Comparison of ENCODE assay signal across 8 mouse cellular contexts in the genomic region with DNA sequence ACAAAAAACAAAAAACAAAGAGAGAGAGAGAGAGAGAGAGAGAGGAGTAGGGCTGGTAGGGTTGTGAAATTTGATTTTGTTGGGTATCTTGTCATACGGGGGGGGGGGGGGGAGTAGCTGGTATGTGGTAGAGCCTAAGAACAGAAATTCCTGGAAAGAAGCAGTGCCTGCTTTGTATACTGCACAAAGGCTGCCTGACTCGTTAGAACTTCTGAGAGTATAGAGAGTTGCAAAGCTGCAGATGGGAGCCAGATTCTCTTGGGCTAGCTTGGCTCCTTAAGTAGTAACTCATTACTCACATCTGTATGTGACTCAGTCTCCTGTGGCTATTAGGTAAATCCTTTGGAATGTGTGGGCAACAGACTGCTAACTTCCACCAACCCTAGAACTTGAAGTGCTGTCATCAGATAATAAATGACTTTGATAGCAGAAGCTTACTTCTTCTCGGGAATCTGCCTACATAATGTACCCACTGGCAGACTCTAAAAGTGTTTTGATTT. TPM values are rescaled to one million over a fixed set of nuclear protein-coding genes. Genes with fewer than 3 reads are reported as not detected.
DNase-seq lines count a peak whose midpoint lies in the region; ATAC-seq and TF ChIP-seq lines count a peak whose summit lies in the region.

A gene (minus strand): TSS at position 51 of the 500 bp plus-strand sequence.

- TF ChIP-seq CTCF in MEL (IDR thresholded peaks at IDR 0.05 in 2 of 3, conservative IDR thresholded peaks at IDR 0.05 in 1 of 3; ENCODE audit: control insufficient read depth in 1 of 3, insufficient read depth in 1 of 3, low read depth in 2 of 3, low read length in 3 of 3, poor library complexity in 1 of 3, severe bottlenecking in 1 of 3), result no peak

- no peak for TF ChIP-seq EP300 in MEL (IDR thresholded peaks at IDR 0.05; ENCODE audit: low read depth in 1 of 2, low read length in 2 of 2)

- H3K9ac ChIP-seq in MEL (ENCODE audit: control insufficient read depth, low read depth, low read length, poor library complexity, severe bottlenecking), result no peak within 1 kb of the TSS
- H3K9ac ChIP-seq in limb, embryonic 13.5 days, result no peak within 1 kb of the TSS

- no peak within 1 kb of the TSS for H3K4me3 ChIP-seq in MEL (ENCODE audit: control insufficient read depth in 1 of 2, insufficient read depth in 1 of 2, low read depth in 2 of 2, low read length in 2 of 2)
- no peak within 1 kb of the TSS for H3K4me3 ChIP-seq in limb, embryonic 13.5 days

- no peak for TF ChIP-seq POLR2A in MEL (IDR thresholded peaks at IDR 0.05; ENCODE audit: control insufficient read depth in 1 of 2, insufficient read depth in 1 of 2, low read depth in 1 of 2, low read length in 2 of 2, poor library complexity in 1 of 2)

- H3K4me2 ChIP-seq in limb, embryonic 13.5 days (replicated peaks), result no peak within 1 kb of the TSS

- no peak within 1 kb of the TSS for H3K27ac ChIP-seq in MEL (ENCODE audit: control insufficient read depth, low read depth, low read length)
- no peak within 1 kb of the TSS for H3K27ac ChIP-seq in limb, embryonic 13.5 days

- no peaks in the 10 kb centered on the region for H3K36me3 ChIP-seq in MEL (ENCODE audit: control insufficient read depth in 1 of 2, insufficient read depth in 2 of 2, low read length in 2 of 2)
- H3K36me3 ChIP-seq in limb, embryonic 13.5 days, result no peaks in the 10 kb centered on the region

- peak; percentile 18 for DNase-seq in embryo, embryonic 10 days (ENCODE audit: low spot score)
- no peak for DNase-seq in embryo, embryonic 9.5 days (ENCODE audit: extremely low spot score)
- DNase-seq in MEL (ENCODE audit: low read depth, low spot score), result no peak
- peak; percentile 72 for DNase-seq in fibroblast of lung, adult 2 months (ENCODE audit: low read depth)
- DNase-seq in heart, postnatal 25 days (ENCODE audit: low spot score), result no peak
- peak; percentile 42 for DNase-seq in skeletal muscle tissue, adult 2 months (ENCODE audit: low read depth, low spot score)
- no peak for DNase-seq in B cell, adult 2 months

- H3K27me3 ChIP-seq in MEL (ENCODE audit: control insufficient read depth in 1 of 2, insufficient read depth in 2 of 2, low read length in 2 of 2), result no peaks in the 10 kb centered on the region
- H3K27me3 ChIP-seq in limb, embryonic 13.5 days, result peaks cover 4% of the 10 kb centered on the region; the same call in 1 of the 2 replicates

- intact Hi-C loops in heart, postnatal 25 days (cut with DNase I), result no loop called here

- no peaks in the 10 kb centered on the region for H3K79me2 ChIP-seq in MEL (ENCODE audit: control insufficient read depth, insufficient read depth, low read length, poor library complexity)

- 21% methylated on average over 3 of the region's 3 CpGs for WGBS in limb, embryonic 13.5 days

- no peaks in the 10 kb centered on the region for H3K9me3 ChIP-seq in MEL (replicated peaks; ENCODE audit: insufficient read depth, low read length)
- no peaks in the 10 kb centered on the region for H3K9me3 ChIP-seq in limb, embryonic 13.5 days

- TF ChIP-seq RAD21 in MEL (IDR thresholded peaks at IDR 0.05; ENCODE audit: low read depth, low read length), result no peak

- ATAC-seq in limb, embryonic 13.5 days (ENCODE audit: low FRiP score, low read depth), result no peak

- H3K4me1 ChIP-seq in MEL (ENCODE audit: control insufficient read depth in 1 of 2, insufficient read depth in 2 of 2, low read length in 2 of 2), result peaks cover 0 to 2% of the 10 kb centered on the region in 2 experiments; a peak in 3 of 4 replicates
- peaks cover 8% of the 10 kb centered on the region for H3K4me1 ChIP-seq in limb, embryonic 13.5 days

TF ChIP-seq in MEL, 35 proteins besides CTCF, POLR2A, EP300 and RAD21:
- TF ChIP-seq GATA1 (IDR thresholded peaks at IDR 0.05; ENCODE audit: low read depth, low read length), result 0 out of 2 replicates have a peak, but pooled peaks have one; percentile 9
- no peak for TF ChIP-seq POLR2AphosphoS2 (IDR thresholded peaks at IDR 0.05; ENCODE audit: low read length)

RNA-seq across cellular contexts. Expression of the gene that starts here (rescaled TPM):
- 25.9 and 27.6 TPM in 2 replicates for total RNA-seq in MEL (2012; rRNA removed)
- polyA plus RNA-seq in MEL (2012; ENCODE audit: insufficient read depth in 1 of 2, insufficient read length in 2 of 2, low read depth in 1 of 2, low replicate concordance in 2 of 2, missing spikeins in 1 of 2), result 10 to 100 TPM in 1 of 2 experiments, not detected in 1; 62.0 TPM
- total RNA-seq in heart, postnatal 25 days (2021), result 10 to 100 TPM; 24.5 to 26.6 TPM
- 48.1 and 49.8 TPM in 2 replicates for polyA plus RNA-seq in limb, embryonic 13.5 days (2015; fragmentation: Nextera tagmentation; extraction: Ambion mirVana)

Comparison
In these comparisons a context has a peak if more than half of its experiments do, and no peak if none do; other contexts are left out.
1. DNase-seq: peak in embryo, embryonic 10 days (single experiment), fibroblast of lung, adult 2 months (single experiment) and skeletal muscle tissue, adult 2 months (single experiment); none in embryo, embryonic 9.5 days (single experiment), MEL (single experiment), heart, postnatal 25 days (single experiment) and B cell, adult 2 months (0 of 2).